Mouse (Mus musculus) cerebellum, adult 2 months (tissue): ENCODE data around the gene Mpdz. TPM values are rescaled to one million over a fixed set of nuclear protein-coding genes. Genes with fewer than 3 reads are reported as not detected.

ENCODE experiments used
- DNase-seq, 2 experiments: peaks; one replicate each; pipeline ENCODE4 v3.0.0; 2021
- H3K27ac ChIP-seq: fragments of 200-500 bp; 2 replicates; pipeline ENCODE4 v1.5.1; 2012; ENCODE audit warnings: low read length, control low read depth, inconsistent platforms; ENCODE audit not compliant: insufficient read depth
- H3K27me3 ChIP-seq: fragments of 200-500 bp; 2 replicates; pipeline ENCODE4 v1.6.1; 2012; ENCODE audit warnings: inconsistent platforms, mild to moderate bottlenecking, low read length, moderate library complexity; ENCODE audit not compliant: control insufficient read depth, insufficient read depth
- H3K4me1 ChIP-seq: fragments of 200-500 bp; 2 replicates; pipeline ENCODE4 v1.6.1; 2011; ENCODE audit warnings: low read length; ENCODE audit not compliant: control insufficient read depth, insufficient read depth
- H3K4me3 ChIP-seq: fragments of 200-500 bp; replicated peaks from 2 replicates; pipeline ENCODE3; 2011; ENCODE audit warnings: mild to moderate bottlenecking, low read depth, low read length, control low read depth; ENCODE audit not compliant: insufficient read depth
- CTCF ChIP-seq: fragments of 200-500 bp; IDR thresholded peaks from 2 replicates; pipeline ENCODE4 v1.5.1; 2011; ENCODE audit warnings: low read depth, mild to moderate bottlenecking, control low read depth, low read length, moderate library complexity, borderline replicate concordance; ENCODE audit not compliant: insufficient read depth
- POLR2A ChIP-seq: fragments of 200-500 bp; IDR thresholded peaks from 2 replicates; pipeline ENCODE4 v1.6.1; 2011; ENCODE audit warnings: low read length, control low read depth, borderline replicate concordance; ENCODE audit not compliant: insufficient read depth
- WGBS: fragments of 180-500 bp; shearing (Covaris S2); methylation state at CpG from one replicate; pipeline ENCODE4 v1.1.7; 2018; 5-methylcytosine and 5-hydroxymethylcytosine counted together
- polyA plus RNA-seq: library from polyadenylated mRNA; depleted of rRNA; stranded (reverse); fragments of >200 nt; gene quantifications from 2 replicates; pipeline ENCODE4 v1.2.3, GENCODE M21; 2012; rRNA removed

Mpdz gene
- polyA plus RNA-seq, result 31.2 and 31.8 TPM in 2 replicates

DNA sequence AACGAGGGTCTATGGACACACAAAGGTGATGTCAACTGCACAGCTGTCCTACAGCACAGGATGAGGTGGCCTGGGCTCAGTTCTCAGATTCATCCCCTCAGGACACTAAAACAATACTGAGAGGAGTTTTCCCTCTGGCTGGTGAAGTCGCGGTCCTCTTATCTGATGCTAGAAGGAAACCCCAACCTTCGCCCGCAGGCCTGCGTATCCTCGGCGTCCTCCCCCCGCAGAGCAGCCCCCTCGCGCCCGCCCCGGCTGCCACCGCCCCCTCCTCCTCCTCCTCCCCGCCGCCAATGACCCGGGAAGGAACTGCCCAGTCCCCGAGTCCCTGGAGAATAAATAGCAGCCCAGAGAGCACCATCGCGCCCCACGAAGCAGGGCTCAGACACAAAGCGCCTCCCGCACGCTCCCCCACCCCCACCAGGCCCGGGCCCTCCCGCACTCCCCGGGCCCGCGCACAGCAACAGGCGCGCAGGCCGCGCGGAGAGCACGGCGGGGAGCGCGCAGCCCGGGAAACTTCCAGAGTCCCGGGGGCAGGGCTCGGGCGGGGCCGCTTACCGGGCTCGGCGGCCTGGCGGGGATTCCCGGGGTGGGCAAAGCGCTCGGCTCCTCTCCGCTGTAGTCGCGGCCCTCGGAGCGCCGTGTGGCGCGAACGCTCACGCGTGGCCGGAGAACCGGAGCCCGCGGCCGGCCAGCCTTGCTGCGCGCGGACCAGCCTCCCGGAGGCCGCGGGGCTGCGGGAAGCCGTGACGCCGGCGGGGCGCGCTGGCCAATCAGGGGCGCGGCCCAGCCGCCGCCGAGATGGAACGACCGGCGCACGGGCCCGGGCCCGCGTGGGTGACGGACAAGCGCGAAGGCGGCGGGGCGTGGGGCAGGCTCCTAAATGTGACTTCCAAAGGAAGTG is at the start of gene Mpdz:
TSS of gene Mpdz (minus strand) at position 738 of the 904 bp plus-strand sequence.
- no peak for TF ChIP-seq POLR2A
- TF ChIP-seq CTCF, result no peak
- 1% methylated on average over 97 of the region's 97 CpGs for WGBS
- H3K4me1 ChIP-seq, result no peaks in the 10 kb centered on the region
- peak within 1 kb of the TSS; percentile 68 for H3K4me3 ChIP-seq
- no peaks in the 10 kb centered on the region for H3K27me3 ChIP-seq
- DNase-seq, result peak; percentile 79
- no peak within 1 kb of the TSS for H3K27ac ChIP-seq

DNA sequence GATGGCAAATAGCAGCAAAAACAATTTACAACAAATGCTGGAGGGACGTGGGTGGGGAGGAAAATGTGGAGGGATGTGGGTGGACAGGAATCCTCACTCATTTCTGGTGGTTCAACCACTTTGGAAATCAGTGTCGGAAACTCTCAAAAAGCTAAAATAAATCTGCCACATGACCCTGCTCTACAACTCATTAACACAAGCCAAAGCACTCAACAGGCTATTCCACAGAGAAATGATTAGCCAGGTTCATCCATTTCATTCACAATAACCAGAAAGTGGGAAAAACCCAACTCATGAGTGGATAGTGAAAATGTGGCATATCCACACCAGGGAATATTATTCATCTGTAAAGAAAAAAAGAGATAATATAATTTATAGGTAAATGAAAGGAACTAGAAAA is 47.9 kb upstream of the Mpdz start:
- TF ChIP-seq POLR2A, result no peak
- no peak for TF ChIP-seq CTCF
- Histone ChIP-seq H3K4me1 (no peaks in the 10 kb centered on the region), H3K4me3 (no peak overlapping the region), H3K27me3 (no peaks in the 10 kb centered on the region), H3K27ac (no peak overlapping the region)
- no peak for DNase-seq
- WGBS, result 93% methylated on average over 2 of the region's 2 CpGs

DNA sequence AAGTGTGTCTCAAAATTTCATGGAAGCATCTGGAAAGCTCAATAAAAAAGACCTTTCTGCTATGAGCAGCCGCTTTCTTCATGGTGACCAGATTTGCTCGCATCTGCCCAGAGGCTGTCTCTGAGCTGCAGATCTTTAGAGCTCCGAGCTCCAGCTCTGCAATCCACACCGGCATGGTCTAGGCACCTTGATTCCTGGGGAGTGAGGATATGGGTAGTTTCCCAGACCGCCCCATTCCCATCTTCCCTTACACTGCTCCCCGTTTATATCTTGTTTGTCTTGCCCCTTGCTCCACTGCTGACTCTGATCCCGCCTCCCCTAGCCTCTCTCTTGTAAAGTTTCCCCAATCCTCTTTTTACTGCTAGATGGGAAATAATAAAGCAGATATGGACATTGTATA is 42.0 kb upstream of the Mpdz start:
- TF ChIP-seq POLR2A (no peak), CTCF (no peak)
- H3K27ac ChIP-seq, result no peak overlapping the region
- no peaks in the 10 kb centered on the region; the same call in 1 of the 2 replicates for H3K27me3 ChIP-seq
- 89% methylated on average over 7 of the region's 7 CpGs for WGBS
- no peak overlapping the region for H3K4me3 ChIP-seq
- H3K4me1 ChIP-seq, result no peaks in the 10 kb centered on the region
- DNase-seq, result no peak

DNA sequence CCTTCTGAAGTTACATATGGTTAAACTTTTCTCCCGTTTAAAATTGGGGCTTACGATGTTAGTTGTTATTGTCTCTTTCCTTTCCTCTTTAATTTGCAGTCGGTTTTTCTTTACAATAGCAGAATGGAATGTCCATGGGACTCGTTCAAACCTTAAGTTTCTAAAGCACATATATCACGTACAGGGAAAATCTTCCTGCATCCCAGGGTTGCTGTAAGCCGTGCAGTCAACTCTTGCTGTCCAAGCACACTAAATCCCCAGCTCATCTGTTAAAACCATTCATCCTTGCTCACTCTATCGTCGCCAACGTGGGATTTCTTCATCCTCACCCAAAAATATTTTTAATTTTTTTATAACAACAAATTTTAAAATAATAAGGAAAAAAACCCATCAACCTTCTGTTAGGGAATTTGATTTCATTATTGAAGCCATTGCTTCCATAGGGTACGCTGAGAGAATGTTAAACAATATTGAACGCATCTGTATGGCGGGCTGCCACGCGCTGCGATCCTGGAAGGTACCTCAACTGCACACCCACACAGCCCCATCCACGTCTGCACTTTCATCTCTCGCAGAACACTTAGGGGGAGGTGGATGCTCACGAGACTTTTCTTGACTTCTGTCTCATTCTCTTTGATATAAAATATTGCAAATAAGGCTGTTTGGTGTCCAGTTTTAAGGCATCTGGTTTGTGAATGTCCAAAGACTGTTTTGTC is 41.4 kb upstream of the Mpdz start:
- H3K4me1 ChIP-seq, result no peaks in the 10 kb centered on the region
- H3K27me3 ChIP-seq, result no peaks in the 10 kb centered on the region; the same call in 1 of the 2 replicates
- H3K4me3 ChIP-seq, result no peak overlapping the region
- no peak overlapping the region for H3K27ac ChIP-seq
- no peak for DNase-seq
- TF ChIP-seq POLR2A, result no peak
- TF ChIP-seq CTCF, result no peak
- WGBS, result 82% methylated on average over 18 of the region's 18 CpGs

DNA sequence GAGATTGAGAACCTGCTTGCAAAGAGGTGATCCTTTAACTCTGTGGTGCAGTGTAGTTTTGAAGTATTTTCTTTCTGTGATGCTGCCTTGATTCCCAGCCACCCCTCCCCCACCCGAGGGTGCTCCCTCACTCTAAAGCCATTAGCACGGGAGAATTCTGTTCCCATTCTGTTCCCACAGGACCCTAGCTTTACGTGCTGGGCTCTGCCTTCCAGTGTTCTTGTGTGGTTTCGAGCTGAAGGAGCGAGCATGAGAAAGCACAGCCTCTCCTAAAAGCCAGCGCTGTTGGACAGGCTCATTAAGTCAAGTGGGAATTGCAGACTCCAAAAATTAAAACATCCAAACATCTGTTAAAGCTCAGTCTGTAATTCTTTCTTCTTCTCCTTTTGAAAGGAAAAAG is 40.5 kb upstream of the Mpdz start:
- no peak overlapping the region for H3K27ac ChIP-seq
- H3K4me3 ChIP-seq, result no peak overlapping the region
- no peaks in the 10 kb centered on the region; the same call in 1 of the 2 replicates for H3K27me3 ChIP-seq
- 32% methylated on average over 6 of the region's 6 CpGs for WGBS
- H3K4me1 ChIP-seq, result no peaks in the 10 kb centered on the region
- no peak for DNase-seq
- no peak for TF ChIP-seq CTCF
- TF ChIP-seq POLR2A, result no peak

DNA sequence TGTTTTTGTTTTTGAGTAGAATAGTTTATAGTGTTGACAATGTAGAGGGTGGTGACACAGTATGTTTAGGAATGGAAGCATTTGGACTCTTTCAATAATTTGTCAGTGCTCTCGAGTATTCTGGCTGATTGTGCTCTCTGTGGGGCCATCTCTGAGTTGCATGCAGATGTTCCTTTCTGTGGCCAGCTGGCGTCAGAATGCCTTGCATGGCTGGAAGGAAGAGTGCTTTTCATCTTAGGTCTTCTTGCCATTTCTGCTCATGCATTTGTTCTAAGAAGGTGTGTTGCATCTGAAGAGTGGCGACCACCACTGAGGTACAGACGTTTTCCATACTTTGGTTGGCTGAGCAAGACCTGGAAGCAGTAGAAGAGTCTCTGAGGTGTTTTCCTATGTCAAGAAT is 24.2 kb upstream of the Mpdz start:
- no peaks in the 10 kb centered on the region for H3K27me3 ChIP-seq
- DNase-seq, result no peak
- no peak overlapping the region for H3K4me3 ChIP-seq
- no peak for TF ChIP-seq CTCF
- no peak for TF ChIP-seq POLR2A
- H3K4me1 ChIP-seq, result no peaks in the 10 kb centered on the region
- H3K27ac ChIP-seq, result no peak overlapping the region
- 74% methylated on average over 4 of the region's 4 CpGs for WGBS

DNA sequence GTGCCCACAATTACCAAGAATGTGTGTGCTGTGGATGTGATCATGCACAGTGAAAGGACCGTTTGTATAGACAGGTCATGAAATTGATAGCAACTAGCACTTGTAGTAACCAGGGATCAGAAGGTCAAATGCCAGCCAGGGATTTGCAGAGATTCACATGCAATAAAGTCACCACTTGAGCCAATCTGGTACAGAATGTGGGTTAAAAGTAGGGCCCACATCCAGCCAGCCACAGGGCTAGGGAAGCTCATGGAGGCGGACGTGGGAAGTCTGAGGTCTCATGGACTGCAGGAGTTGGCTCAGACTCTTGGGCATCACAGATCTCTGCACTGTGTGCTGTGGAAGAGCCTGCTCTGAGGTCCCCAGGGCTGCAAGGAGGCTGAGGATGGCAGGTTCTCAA is 22.6 kb upstream of the Mpdz start:
- H3K4me3 ChIP-seq, result no peak overlapping the region
- TF ChIP-seq CTCF, result no peak
- no peak for TF ChIP-seq POLR2A
- WGBS, result 77% methylated on average over 3 of the region's 3 CpGs
- no peaks in the 10 kb centered on the region for H3K27me3 ChIP-seq
- no peak overlapping the region for H3K27ac ChIP-seq
- DNase-seq, result no peak
- no peaks in the 10 kb centered on the region for H3K4me1 ChIP-seq
